Mouse (Mus musculus) hindbrain, embryonic 14.5 days (tissue): Measurements from ENCODE around the gene Vmo1. TPM values are rescaled to one million over a fixed set of nuclear protein-coding genes. Genes with fewer than 3 reads are reported as not detected.
"Not testable (repeated sequence)": the region's sequence is repeated elsewhere in the genome, so short reads cannot be mapped to it uniquely, and the experiment has no call there.

Source experiments
- ATAC-seq: fragments of 200-750 bp; cut with Nextera tagmentation; 2 replicates; pipeline ENCODE4 v1.8.0; 2017; ENCODE audit warnings: moderate number of reproducible peaks, mild to moderate bottlenecking, moderate TSS enrichment, moderate library complexity; ENCODE audit not compliant: low FRiP score
- DNase-seq: peaks from one replicate; pipeline ENCODE4 v3.0.0-alpha.2; 2015; ENCODE audit warnings: low spot score
- H3K27ac ChIP-seq: fragments of 300-500 bp; sonication (generic); 2 replicates; pipeline ENCODE4 v1.5.1; 2014; ENCODE audit warnings: mild to moderate bottlenecking, moderate library complexity
- H3K27me3 ChIP-seq: fragments of 300-500 bp; sonication (generic); 2 replicates; pipeline ENCODE4 v1.6.1; 2014; ENCODE audit warnings: mild to moderate bottlenecking, low read length, mixed read lengths; ENCODE audit not compliant: control insufficient read depth, insufficient read depth
- H3K36me3 ChIP-seq: fragments of 300-500 bp; sonication (generic); replicated peaks from 2 replicates; pipeline ENCODE4 v1.6.1; 2014; ENCODE audit not compliant: control insufficient read depth, insufficient read depth
- H3K4me1 ChIP-seq: fragments of 300-500 bp; sonication (generic); replicated peaks from 2 replicates; pipeline ENCODE4 v1.6.1; 2014; ENCODE audit warnings: antibody characterized with exemption, low read length, mixed read lengths; ENCODE audit not compliant: control insufficient read depth, insufficient read depth
- H3K4me2 ChIP-seq: fragments of 300-500 bp; sonication (generic); replicated peaks from 2 replicates; pipeline ENCODE4 v1.6.1; 2014; ENCODE audit warnings: mild to moderate bottlenecking, moderate library complexity
- H3K4me3 ChIP-seq: fragments of 300-500 bp; sonication (generic); replicated peaks from 2 replicates; pipeline ENCODE4 v1.5.1; 2014; ENCODE audit warnings: mild to moderate bottlenecking, low read length
- H3K9ac ChIP-seq: fragments of 300-500 bp; sonication (generic); 2 replicates; pipeline ENCODE4 v1.6.1; 2014
- H3K9me3 ChIP-seq: fragments of 300-500 bp; sonication (generic); 2 replicates; pipeline ENCODE4 v1.6.1; 2016; ENCODE audit warnings: low read length; ENCODE audit not compliant: control insufficient read depth
- WGBS: fragments of 180-500 bp; shearing (Covaris S2); extraction: QIAGEN DNeasy Blood & Tissue Kit; methylation state at CpG from one replicate; pipeline ENCODE4 v1.1.7; 2014; 5-methylcytosine and 5-hydroxymethylcytosine counted together
- polyA plus RNA-seq: library from polyadenylated mRNA; unstranded; fragments of >200 nt; fragmentation: Nextera tagmentation; extraction: Ambion mirVana; gene quantifications from 2 replicates; pipeline ENCODE4 v1.2.1, GENCODE M21; 2014

Gene Vmo1
- polyA plus RNA-seq, 1 experiment from 2014 or later: not detected

GRCm38 (mm10) chr11:70541415-70541814 lies 27.0 kb upstream of the Vmo1 start:
- ATAC-seq (no peak), DNase-seq (no peak)
- no peaks in the 10 kb centered on the region; the same call in 1 of the 2 replicates for H3K36me3 ChIP-seq
- no peak overlapping the region; the same call in 1 of the 2 replicates for H3K9ac ChIP-seq
- H3K4me3 ChIP-seq: peak overlapping the region; percentile 55
- H3K4me1 ChIP-seq: no peaks in the 10 kb centered on the region
- peak overlapping the region; percentile 79 for H3K4me2 ChIP-seq
- H3K27ac ChIP-seq: peak overlapping the region; percentile 49; the same call in 1 of the 2 replicates
- 68% methylated on average over 5 of the region's 5 CpGs for WGBS
- no peaks in the 10 kb centered on the region for H3K9me3 ChIP-seq
- peaks cover 27% of the 10 kb centered on the region for H3K27me3 ChIP-seq

GRCm38 (mm10) chr11:70540928-70541327 lies 26.5 kb upstream of the Vmo1 start:
- no peak overlapping the region for H3K27ac ChIP-seq
- no peak for ATAC-seq
- peak overlapping the region; percentile 55 for H3K4me3 ChIP-seq
- H3K27me3 ChIP-seq: peaks cover 27% of the 10 kb centered on the region
- WGBS: 84% methylated on average over 7 of the region's 7 CpGs
- H3K9ac ChIP-seq: no peak overlapping the region; the same call in 1 of the 2 replicates
- H3K36me3 ChIP-seq: no peaks in the 10 kb centered on the region; the same call in 1 of the 2 replicates
- H3K9me3 ChIP-seq: no peaks in the 10 kb centered on the region
- no peak for DNase-seq
- peak overlapping the region; percentile 79 for H3K4me2 ChIP-seq
- no peaks in the 10 kb centered on the region for H3K4me1 ChIP-seq

GRCm38 (mm10) chr11:70539877-70540587 lies 25.6 kb upstream of the Vmo1 start, which contains the start of gene Pld2:
Pld2 (plus strand) TSS chr11:70540064.
- ATAC-seq (peak; percentile 90; the same call in 1 of the 2 replicates), DNase-seq (peak; percentile 87)
- WGBS: under 1% methylated on average over 60 of the region's 65 CpGs
- Histone ChIP-seq H3K27me3 (peaks cover 27% of the 10 kb centered on the region), H3K9me3 (no peaks in the 10 kb centered on the region), H3K4me1 (no peaks in the 10 kb centered on the region), H3K27ac (no peak within 1 kb of the TSS), H3K9ac (peak within 1 kb of the TSS; percentile 68), H3K4me2 (peak within 1 kb of the TSS; percentile 79), H3K4me3 (peak within 1 kb of the TSS; percentile 55), H3K36me3 (no peaks in the 10 kb centered on the region; the same call in 1 of the 2 replicates)

GRCm38 (mm10) chr11:70539423-70539822 lies 25.0 kb upstream of the Vmo1 start:
- Histone ChIP-seq H3K4me3 (peak overlapping the region; percentile 55), H3K27me3 (peaks cover 27% of the 10 kb centered on the region), H3K4me1 (no peaks in the 10 kb centered on the region), H3K9ac (peak overlapping the region; percentile 68), H3K4me2 (peak overlapping the region; percentile 79), H3K27ac (no peak overlapping the region), H3K36me3 (no peaks in the 10 kb centered on the region), H3K9me3 (no peaks in the 10 kb centered on the region)
- 20% methylated on average over 9 of the region's 9 CpGs for WGBS
- ATAC-seq (0 out of 2 replicates have a peak, but pooled peaks have one; percentile 7), DNase-seq (no peak)

- 75% methylated on average over 6 of the region's 6 CpGs for WGBS
- no peak for DNase-seq
- ATAC-seq: no peak
- Histone ChIP-seq H3K9ac (no peak within 1 kb of the TSS), H3K4me3 (no peak within 1 kb of the TSS), H3K4me2 (no peak within 1 kb of the TSS), H3K36me3 (peaks cover 16% of the 10 kb centered on the region), H3K27ac (no peak within 1 kb of the TSS), H3K4me1 (no peaks in the 10 kb centered on the region), H3K9me3 (no peaks in the 10 kb centered on the region), H3K27me3 (peaks cover 4% of the 10 kb centered on the region; the same call in 1 of the 2 replicates)
These were observed 18.4 kb upstream of the Vmo1 start, which contains the start of gene Gm40193 for GRCm38 (mm10) chr11:70532839-70533238. Gm40193 (minus strand) TSS chr11:70532939.

- peaks cover 31% of the 10 kb centered on the region for H3K36me3 ChIP-seq
- not testable (repeated sequence) for H3K27me3 ChIP-seq, H3K27ac ChIP-seq, H3K9ac ChIP-seq, ATAC-seq, H3K4me1 ChIP-seq, H3K9me3 ChIP-seq, DNase-seq, H3K4me2 ChIP-seq, H3K4me3 ChIP-seq
- 74% methylated on average over 2 of the region's 2 CpGs for WGBS
These were observed 16.6 kb upstream of the Vmo1 start for GRCm38 (mm10) chr11:70531065-70531464.

GRCm38 (mm10) chr11:70528610-70529009 lies 14.2 kb upstream of the Vmo1 start:
- Histone ChIP-seq H3K27ac (no peak overlapping the region), H3K4me3 (no peak overlapping the region), H3K9ac (no peak overlapping the region), H3K36me3 (peaks cover 31% of the 10 kb centered on the region), H3K9me3 (no peaks in the 10 kb centered on the region), H3K27me3 (no peaks in the 10 kb centered on the region), H3K4me2 (no peak overlapping the region), H3K4me1 (peaks cover 6% of the 10 kb centered on the region)
- WGBS: 90% methylated on average over 7 of the region's 7 CpGs
- DNase-seq: no peak
- ATAC-seq: no peak

- H3K27ac ChIP-seq: no peak overlapping the region
- H3K36me3 ChIP-seq: peaks cover 31% of the 10 kb centered on the region
- peak overlapping the region; percentile 68 for H3K9ac ChIP-seq
- H3K4me3 ChIP-seq: peak overlapping the region; percentile 58
- 89% methylated on average over 12 of the region's 12 CpGs for WGBS
- peaks cover 6% of the 10 kb centered on the region for H3K4me1 ChIP-seq
- DNase-seq (no peak), ATAC-seq (no peak)
- peak overlapping the region; percentile 85 for H3K4me2 ChIP-seq
- H3K9me3 ChIP-seq: no peaks in the 10 kb centered on the region
- no peaks in the 10 kb centered on the region for H3K27me3 ChIP-seq
These were observed 11.8 kb upstream of the Vmo1 start for GRCm38 (mm10) chr11:70526211-70526610.

GRCm38 (mm10) chr11:70525726-70526125 lies 11.3 kb upstream of the Vmo1 start:
- 2% methylated on average over 12 of the region's 12 CpGs for WGBS
- peaks cover 31% of the 10 kb centered on the region for H3K36me3 ChIP-seq
- peak overlapping the region; percentile 49 for H3K27ac ChIP-seq
- peak overlapping the region; percentile 68 for H3K9ac ChIP-seq
- H3K4me1 ChIP-seq: peaks cover 6% of the 10 kb centered on the region
- peak overlapping the region; percentile 58 for H3K4me3 ChIP-seq
- ATAC-seq: 0 out of 2 replicates have a peak, but pooled peaks have one; percentile 32
- no peaks in the 10 kb centered on the region for H3K27me3 ChIP-seq
- no peaks in the 10 kb centered on the region for H3K9me3 ChIP-seq
- DNase-seq: no peak
- peak overlapping the region; percentile 85 for H3K4me2 ChIP-seq
